Mouse (Mus musculus) lung, postnatal 0 days (tissue): ENCODE measurements at regions not wholly inside any gene's neighbourhood (a gene's known extent, or its start where the extent isn't known, plus 50 kb on each side); places are given as distances from the start of the nearest gene placed in this dataset.

Experiments
- CTCF ChIP-seq: IDR thresholded peaks from 2 replicates; pipeline ENCODE4 v1.5.1; 2016; ENCODE audit warnings: antibody characterized with exemption, mild to moderate bottlenecking
- EP300 ChIP-seq: IDR thresholded peaks from 2 replicates; pipeline ENCODE4 v1.6.1; 2016; ENCODE audit warnings: antibody characterized with exemption, mild to moderate bottlenecking, control low read depth

- TF ChIP-seq CTCF = no peak
- TF ChIP-seq EP300 = no peak
These were observed 190.1 kb upstream of the Sall1 start for GRCm38 (mm10) chr8:89234041-89234440.
